Mouse (Mus musculus) E14TG2a.4 (cell line): ENCODE measurements around the gene Wdfy3.

ENCODE experiments used
- H3K27me3 ChIP-seq: 2 replicates; pipeline ENCODE4 v1.6.1; 2014; ENCODE audit warnings: low read length, control low read depth; ENCODE audit not compliant: insufficient read depth
- H3K36me3 ChIP-seq: 2 replicates; pipeline ENCODE4 v1.6.1; 2014; ENCODE audit warnings: low read length, control low read depth; ENCODE audit not compliant: insufficient read depth
- H3K4me1 ChIP-seq: replicated peaks from 2 replicates; pipeline ENCODE4 v1.6.1; 2014; ENCODE audit warnings: low read depth, low read length, control low read depth
- H3K4me3 ChIP-seq: replicated peaks from 2 replicates; pipeline ENCODE4 v1.5.1; 2014; ENCODE audit warnings: mild to moderate bottlenecking, low read length
- H3K9me3 ChIP-seq: 2 replicates; pipeline ENCODE4 v1.6.1; 2014; ENCODE audit warnings: low read length, control low read depth
- CTCF ChIP-seq: conservative IDR thresholded peaks from 2 replicates; pipeline ENCODE4 v1.5.1; 2014; ENCODE audit warnings: low read length
- NANOG ChIP-seq: IDR thresholded peaks from 2 replicates; pipeline ENCODE4 v1.6.1; 2014; ENCODE audit warnings: borderline replicate concordance, low read length, mixed read lengths
- POU5F1 ChIP-seq: IDR thresholded peaks from 2 replicates; pipeline ENCODE4 v1.6.1; 2014; ENCODE audit warnings: low read length, borderline replicate concordance

Wdfy3 gene

GRCm38 (mm10) chr5:101887989-101888388 is 181.7 kb downstream of the Wdfy3 start:
- H3K4me3 ChIP-seq = peak overlapping the region; percentile 79
- H3K36me3 ChIP-seq = peaks cover 59% of the 10 kb centered on the region
- no peaks in the 10 kb centered on the region for H3K27me3 ChIP-seq
- no peaks in the 10 kb centered on the region for H3K9me3 ChIP-seq
- no peak for TF ChIP-seq POU5F1
- no peak for TF ChIP-seq CTCF
- no peak for TF ChIP-seq NANOG
- H3K4me1 ChIP-seq = peaks cover 48% of the 10 kb centered on the region

DNA sequence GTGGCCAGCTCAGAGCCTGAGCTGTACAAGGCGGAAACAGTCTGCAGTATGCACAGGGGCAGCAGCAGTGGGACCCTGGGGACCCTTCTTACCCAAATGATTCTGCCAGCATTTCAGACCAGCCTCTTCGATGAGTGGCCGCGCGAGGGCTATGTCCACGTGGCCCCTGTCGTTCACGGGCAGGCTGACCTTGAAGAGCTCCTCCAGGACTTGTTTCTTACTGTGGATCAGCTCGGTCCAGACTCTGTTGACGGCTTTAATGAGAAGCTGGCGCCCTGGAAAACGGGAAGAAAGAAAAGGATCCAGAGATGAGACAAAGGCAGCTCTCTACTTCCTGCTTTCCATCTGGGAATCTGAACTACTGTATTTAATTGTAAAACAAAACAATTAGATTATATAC is 184.7 kb downstream of the Wdfy3 start:
- H3K4me1 ChIP-seq = peaks cover 56% of the 10 kb centered on the region
- H3K4me3 ChIP-seq = peak overlapping the region; percentile 55
- TF ChIP-seq NANOG (no peak), CTCF (no peak), POU5F1 (no peak)
- H3K27me3 ChIP-seq = no peaks in the 10 kb centered on the region
- no peaks in the 10 kb centered on the region for H3K9me3 ChIP-seq
- peaks cover 72% of the 10 kb centered on the region for H3K36me3 ChIP-seq

DNA sequence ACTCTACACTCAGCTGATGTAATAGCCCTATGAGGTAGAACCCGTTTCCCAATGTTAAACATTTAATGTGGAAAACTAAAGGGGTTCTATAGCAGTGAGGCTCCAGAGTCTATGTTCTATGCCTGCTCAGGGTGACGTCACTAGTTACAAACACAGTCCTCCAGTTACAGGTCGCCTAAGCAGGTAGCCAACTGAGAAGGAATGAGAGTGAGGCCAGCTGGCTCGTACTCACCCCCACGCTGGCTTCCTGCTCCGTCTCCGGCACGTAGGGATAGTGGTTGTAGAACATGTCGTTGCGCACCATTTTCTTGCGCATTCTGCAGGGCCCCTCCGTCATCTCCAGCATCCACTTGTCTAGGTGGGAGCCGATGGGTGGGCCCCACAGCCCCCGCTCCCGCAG is 187.5 kb downstream of the Wdfy3 start:
- Histone ChIP-seq H3K27me3 (no peaks in the 10 kb centered on the region), H3K4me1 (peaks cover 45% of the 10 kb centered on the region), H3K36me3 (peaks cover 86% of the 10 kb centered on the region), H3K4me3 (no peak overlapping the region), H3K9me3 (no peaks in the 10 kb centered on the region)
- no peak for TF ChIP-seq POU5F1
- no peak for TF ChIP-seq CTCF
- no peak for TF ChIP-seq NANOG

DNA sequence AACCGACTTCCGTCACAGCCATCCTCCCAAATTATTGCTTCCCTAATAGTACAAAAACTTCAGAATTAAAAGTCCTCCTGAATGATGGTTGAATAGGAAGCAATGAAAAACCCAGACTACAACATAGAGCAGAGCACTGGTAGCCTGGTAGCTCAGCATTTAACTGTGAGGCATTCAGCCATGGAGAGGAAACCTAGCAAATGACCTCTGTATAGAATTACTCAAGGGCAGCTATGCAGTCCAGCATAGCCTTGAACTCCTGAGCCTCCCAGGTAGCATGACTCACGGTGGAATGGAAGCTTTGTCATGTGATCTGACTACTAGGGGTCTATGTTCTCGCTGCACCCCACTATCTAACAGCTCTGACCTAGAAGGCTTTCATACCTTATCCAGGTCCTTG is 189.8 kb downstream of the Wdfy3 start:
- H3K36me3 ChIP-seq = peaks cover 90% of the 10 kb centered on the region
- no peak overlapping the region for H3K4me3 ChIP-seq
- H3K4me1 ChIP-seq = peaks cover 26% of the 10 kb centered on the region
- TF ChIP-seq NANOG (no peak), POU5F1 (no peak), CTCF (no peak)
- no peaks in the 10 kb centered on the region for H3K9me3 ChIP-seq
- H3K27me3 ChIP-seq = no peaks in the 10 kb centered on the region

DNA sequence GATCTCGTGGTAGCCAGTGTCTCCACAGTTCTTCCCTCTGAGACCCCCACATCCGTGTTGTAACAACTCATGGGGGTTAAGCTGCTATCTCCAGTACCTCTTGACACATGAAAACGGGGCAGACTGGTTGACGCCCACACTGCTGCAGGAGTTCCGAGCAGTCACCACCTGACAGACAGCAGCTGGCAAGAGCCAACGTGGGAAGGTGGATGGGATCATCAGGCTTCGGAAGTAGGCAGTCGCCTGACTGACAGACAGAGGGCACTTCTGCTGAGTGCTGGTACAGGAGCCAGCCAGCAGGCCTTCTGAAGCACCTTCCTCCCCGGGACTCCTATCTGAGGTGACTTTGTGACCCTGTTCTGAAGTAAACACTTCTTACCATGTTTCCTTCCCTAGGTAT is 191.3 kb downstream of the Wdfy3 start:
- H3K36me3 ChIP-seq = peaks cover 95% of the 10 kb centered on the region
- no peaks in the 10 kb centered on the region for H3K27me3 ChIP-seq
- no peaks in the 10 kb centered on the region for H3K9me3 ChIP-seq
- H3K4me3 ChIP-seq = no peak overlapping the region
- TF ChIP-seq POU5F1 (no peak), NANOG (no peak)
- peaks cover 12% of the 10 kb centered on the region for H3K4me1 ChIP-seq

DNA sequence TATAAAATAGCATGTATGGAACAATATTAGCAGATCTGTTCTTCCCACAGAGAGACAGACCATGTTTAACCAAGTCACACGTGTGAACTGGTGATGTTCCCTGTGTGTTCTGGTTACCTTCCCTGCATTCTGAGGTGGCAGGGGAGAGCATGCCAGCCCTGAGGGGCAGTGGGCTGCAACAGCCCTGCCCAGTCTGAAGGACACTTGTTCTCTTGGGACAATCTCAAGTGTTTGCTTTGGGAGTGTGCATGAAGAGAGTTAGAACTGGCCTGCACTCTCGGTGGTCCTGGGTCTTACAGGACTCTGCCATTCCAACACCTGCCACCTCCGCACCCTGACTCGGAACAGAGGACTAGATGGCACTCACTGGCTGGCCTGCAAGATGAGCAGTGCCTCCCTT is 193.5 kb downstream of the Wdfy3 start:
- TF ChIP-seq NANOG (no peak), POU5F1 (no peak), CTCF (no peak)
- Histone ChIP-seq H3K27me3 (no peaks in the 10 kb centered on the region), H3K4me1 (peaks cover 6% of the 10 kb centered on the region; the same call in 1 of the 2 replicates), H3K36me3 (peaks cover 95% of the 10 kb centered on the region), H3K9me3 (no peaks in the 10 kb centered on the region), H3K4me3 (no peak overlapping the region)

DNA sequence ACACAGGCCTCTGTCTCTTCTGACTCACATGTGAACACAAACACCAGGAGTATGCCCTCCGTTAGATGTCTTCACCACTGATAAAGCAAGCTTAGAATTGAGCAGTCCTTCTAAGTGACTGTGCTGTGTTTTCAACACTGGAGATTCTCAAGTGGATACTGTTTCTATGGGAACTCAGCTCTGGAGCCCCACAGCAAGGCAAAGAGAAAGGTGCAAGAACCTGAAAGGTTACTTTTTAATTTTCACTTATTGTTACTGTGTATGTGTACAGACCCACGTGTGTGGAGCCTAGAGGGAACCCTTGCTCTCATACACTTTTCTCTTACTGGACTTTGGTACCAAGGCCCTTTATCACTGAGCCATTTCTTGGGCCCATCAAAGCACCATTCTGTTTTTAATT is 203.0 kb downstream of the Wdfy3 start:
- TF ChIP-seq POU5F1 = no peak
- no peak for TF ChIP-seq NANOG
- no peak for TF ChIP-seq CTCF
- no peaks in the 10 kb centered on the region for H3K27me3 ChIP-seq
- H3K36me3 ChIP-seq = peaks cover 86% of the 10 kb centered on the region
- H3K4me1 ChIP-seq = peaks cover 15% of the 10 kb centered on the region
- no peak overlapping the region for H3K4me3 ChIP-seq
- no peaks in the 10 kb centered on the region for H3K9me3 ChIP-seq

GRCm38 (mm10) chr5:101863946-101864345 is 205.8 kb downstream of the Wdfy3 start:
- H3K4me1 ChIP-seq = peaks cover 30% of the 10 kb centered on the region
- TF ChIP-seq CTCF (no peak), POU5F1 (no peak), NANOG (no peak)

DNA sequence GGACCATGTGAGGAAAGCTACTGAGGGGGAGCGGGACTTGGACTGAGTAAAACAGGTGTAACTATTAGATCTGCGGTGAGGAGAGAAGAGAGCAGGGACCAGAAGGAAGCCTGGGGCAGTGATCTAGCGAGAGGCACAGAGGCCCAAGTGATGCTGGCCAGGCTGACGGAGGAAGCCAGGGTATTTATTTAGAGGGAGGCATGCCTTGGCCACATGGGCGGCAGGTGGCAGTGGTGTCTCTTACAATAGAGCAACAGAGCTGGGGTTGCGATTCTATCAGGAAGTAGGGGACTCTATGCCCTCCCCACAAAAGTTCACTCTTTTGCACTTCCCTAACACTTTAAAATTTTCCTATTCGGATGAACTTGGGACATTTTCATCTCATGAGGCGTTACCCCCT is 207.1 kb downstream of the Wdfy3 start:
- Histone ChIP-seq H3K36me3 (peaks cover 79% of the 10 kb centered on the region), H3K4me1 (peaks cover 30% of the 10 kb centered on the region), H3K9me3 (no peaks in the 10 kb centered on the region), H3K4me3 (peak overlapping the region; percentile 69), H3K27me3 (no peaks in the 10 kb centered on the region)
- TF ChIP-seq CTCF (no peak), NANOG (no peak), POU5F1 (no peak)

More at GRCm38 (mm10) chr5:101863946-101864345, 205.8 kb downstream of the Wdfy3 start:
- H3K27me3 ChIP-seq = no peaks in the 10 kb centered on the region
- H3K36me3 ChIP-seq = peaks cover 78% of the 10 kb centered on the region
- no peaks in the 10 kb centered on the region for H3K9me3 ChIP-seq
- H3K4me3 ChIP-seq = no peak overlapping the region
